Mouse (Mus musculus) liver, embryonic 16.5 days (tissue): ENCODE measurements at regions not wholly inside any gene's neighbourhood (a gene's known extent, or its start where the extent isn't known, plus 50 kb on each side); places are given as distances from the start of the nearest gene placed in this dataset.

ENCODE experiments used
- ATAC-seq: fragments of 200-750 bp; cut with Nextera tagmentation; 2 replicates; pipeline ENCODE4 v1.8.0; 2017; ENCODE audit warnings: low read depth, mild to moderate bottlenecking, moderate number of reproducible peaks, moderate library complexity
- H3K27ac ChIP-seq: fragments of 300-500 bp; sonication (generic); 2 replicates; pipeline ENCODE4 v1.5.1; 2014; ENCODE audit warnings: mild to moderate bottlenecking, low read length
- H3K27me3 ChIP-seq: fragments of 300-500 bp; sonication (generic); 2 replicates; pipeline ENCODE4 v1.6.1; 2014; ENCODE audit warnings: low read depth, low read length, mixed read lengths; ENCODE audit not compliant: control insufficient read depth, insufficient read depth
- H3K36me3 ChIP-seq: fragments of 300-500 bp; sonication (generic); 2 replicates; pipeline ENCODE4 v1.6.1; 2014; ENCODE audit warnings: mild to moderate bottlenecking; ENCODE audit not compliant: control insufficient read depth, insufficient read depth
- H3K4me1 ChIP-seq: fragments of 300-500 bp; sonication (generic); 2 replicates; pipeline ENCODE4 v1.6.1; 2014; ENCODE audit warnings: low read depth, low read length, mixed read lengths; ENCODE audit not compliant: control insufficient read depth
- H3K4me2 ChIP-seq: fragments of 300-500 bp; sonication (generic); 2 replicates; pipeline ENCODE4 v1.6.1; 2014; ENCODE audit warnings: low read depth, low read length, mixed read lengths
- H3K4me3 ChIP-seq: fragments of 300-500 bp; sonication (generic); 2 replicates; pipeline ENCODE4 v1.5.1; 2014; ENCODE audit warnings: low read depth, mild to moderate bottlenecking, low read length
- H3K9ac ChIP-seq: fragments of 300-500 bp; sonication (generic); 2 replicates; pipeline ENCODE4 v1.6.1; 2014; ENCODE audit warnings: low read depth, low read length
- H3K9me3 ChIP-seq: fragments of 300-500 bp; sonication (generic); replicated peaks from 2 replicates; pipeline ENCODE4 v1.6.1; 2016; ENCODE audit warnings: low read length; ENCODE audit not compliant: control insufficient read depth
- WGBS: fragments of 180-500 bp; shearing (Covaris S2); extraction: QIAGEN DNeasy Blood & Tissue Kit; methylation state at CpG from one replicate; pipeline ENCODE4 v1.1.7; 2014; ENCODE audit not compliant: insufficient replicate concordance; 5-methylcytosine and 5-hydroxymethylcytosine counted together

GRCm38 (mm10) chr3:119890911-119891310, 106.6 kb upstream of the Ptbp2 start:
- no peak for ATAC-seq
- no peak overlapping the region for H3K4me2 ChIP-seq
- 45% methylated on average over 4 of the region's 4 CpGs for WGBS

GRCm38 (mm10) chr3:119888487-119888886, 104.2 kb upstream of the Ptbp2 start:
- Histone ChIP-seq H3K9ac (no peak overlapping the region), H3K4me3 (no peak overlapping the region), H3K4me2 (no peak overlapping the region), H3K27ac (no peak overlapping the region), H3K4me1 (no peaks in the 10 kb centered on the region), H3K27me3 (no peaks in the 10 kb centered on the region), H3K9me3 (no peaks in the 10 kb centered on the region), H3K36me3 (no peaks in the 10 kb centered on the region)
- no peak for ATAC-seq
- WGBS: 57% methylated on average over 3 of the region's 3 CpGs

More at GRCm38 (mm10) chr3:119890911-119891310, 106.6 kb upstream of the Ptbp2 start:
- H3K36me3 ChIP-seq: no peaks in the 10 kb centered on the region
- H3K9ac ChIP-seq: no peak overlapping the region
- no peak overlapping the region for H3K4me3 ChIP-seq
- no peak overlapping the region for H3K27ac ChIP-seq
- H3K4me1 ChIP-seq: no peaks in the 10 kb centered on the region
- no peaks in the 10 kb centered on the region for H3K9me3 ChIP-seq
- no peaks in the 10 kb centered on the region for H3K27me3 ChIP-seq

GRCm38 (mm10) chr3:119876395-119876794, 92.1 kb upstream of the Ptbp2 start:
- no peak for ATAC-seq

GRCm38 (mm10) chr3:119875061-119875460, 90.8 kb upstream of the Ptbp2 start:
- H3K4me1 ChIP-seq: no peaks in the 10 kb centered on the region
- 46% methylated on average over 1 of the region's 1 CpGs for WGBS
- no peaks in the 10 kb centered on the region for H3K27me3 ChIP-seq
- no peak overlapping the region for H3K4me3 ChIP-seq
- H3K36me3 ChIP-seq: no peaks in the 10 kb centered on the region
- no peak overlapping the region for H3K9ac ChIP-seq
- no peak for ATAC-seq
- H3K9me3 ChIP-seq: no peaks in the 10 kb centered on the region
- H3K27ac ChIP-seq: no peak overlapping the region
- no peak overlapping the region for H3K4me2 ChIP-seq

More at GRCm38 (mm10) chr3:119876395-119876794, 92.1 kb upstream of the Ptbp2 start:
- 57% methylated on average over 5 of the region's 5 CpGs for WGBS
- H3K36me3 ChIP-seq: no peaks in the 10 kb centered on the region
- H3K9me3 ChIP-seq: no peaks in the 10 kb centered on the region
- no peak overlapping the region for H3K4me3 ChIP-seq
- H3K9ac ChIP-seq: no peak overlapping the region
- H3K4me2 ChIP-seq: no peak overlapping the region
- no peak overlapping the region for H3K27ac ChIP-seq
- H3K4me1 ChIP-seq: no peaks in the 10 kb centered on the region
- H3K27me3 ChIP-seq: no peaks in the 10 kb centered on the region

- Histone ChIP-seq H3K4me1 (no peaks in the 10 kb centered on the region), H3K27ac (no peak overlapping the region), H3K27me3 (no peaks in the 10 kb centered on the region), H3K4me2 (no peak overlapping the region), H3K9ac (no peak overlapping the region), H3K4me3 (no peak overlapping the region), H3K36me3 (no peaks in the 10 kb centered on the region), H3K9me3 (no peaks in the 10 kb centered on the region)
- no peak for ATAC-seq
- WGBS: 68% methylated on average over 7 of the region's 7 CpGs
Measured at GRCm38 (mm10) chr3:119862194-119862957, 78.1 kb upstream of the Ptbp2 start.
